Mouse (Mus musculus) CH12.LX (cell line): Measurements from ENCODE around the gene Ccdc155. TPM values are rescaled to one million over a fixed set of nuclear protein-coding genes. Genes with fewer than 3 reads are reported as not detected.

Source experiments
- DNase-seq: peaks from one replicate; pipeline ENCODE4 v3.0.0-alpha.2; 2013; ENCODE audit errors: extremely low read depth
- H3K27ac ChIP-seq: 2 replicates; pipeline ENCODE4 v1.5.1; 2012; ENCODE audit warnings: low read depth, mild to moderate bottlenecking, control low read depth, moderate library complexity; ENCODE audit not compliant: insufficient read depth
- H3K27me3 ChIP-seq: replicated peaks from 2 replicates; pipeline ENCODE3; 2012; ENCODE audit warnings: inconsistent platforms
- H3K36me3 ChIP-seq, 2 experiments: replicated peaks in 1 of 2; 2 replicates each; pipeline versions ENCODE3 to v1.6.1; 2012; ENCODE audit warnings: inconsistent platforms in 1 of 2, low read length in 1 of 2, mild to moderate bottlenecking in 1 of 2, mixed read lengths in 1 of 2, moderate library complexity in 1 of 2; ENCODE audit not compliant: control insufficient read depth in 1 of 2, insufficient read depth in 1 of 2
- H3K4me1 ChIP-seq, 2 experiments: 2 replicates each; pipeline ENCODE4 v1.6.1; 2012; ENCODE audit warnings: inconsistent platforms in 1 of 2, moderate library complexity in 1 of 2; ENCODE audit not compliant: insufficient read depth in 2 of 2, control insufficient read depth in 1 of 2
- H3K4me2 ChIP-seq: 2 replicates; pipeline ENCODE4 v1.6.1; 2012; ENCODE audit warnings: low read depth, mild to moderate bottlenecking, control low read depth; ENCODE audit not compliant: poor library complexity, insufficient read depth, severe bottlenecking
- H3K4me3 ChIP-seq, 3 experiments: fragments of 150-350 bp in 1 of 3; sonication (generic) in 1 of 3; replicated peaks in 1 of 3; 2 replicates each; pipeline versions ENCODE3 to v1.5.1; 2011 to 2012; ENCODE audit warnings: low read depth in 2 of 3, low read length in 2 of 3, mild to moderate bottlenecking in 2 of 3, moderate library complexity in 2 of 3, control low read depth in 1 of 3, improper control_type of control experiment in 1 of 3, inconsistent platforms in 1 of 3, mixed read lengths in 1 of 3; ENCODE audit not compliant: poor library complexity in 1 of 3
- H3K79me2 ChIP-seq: replicated peaks from 2 replicates; pipeline ENCODE4 v1.6.1; 2012; ENCODE audit warnings: mild to moderate bottlenecking, moderate library complexity; ENCODE audit not compliant: control insufficient read depth, poor library complexity, insufficient read depth, severe bottlenecking; ENCODE audit errors: extremely low read depth
- H3K9ac ChIP-seq: 2 replicates; pipeline ENCODE4 v1.6.1; 2012; ENCODE audit warnings: low read depth, mild to moderate bottlenecking, control low read depth, moderate library complexity; ENCODE audit not compliant: insufficient read depth
- H3K9me3 ChIP-seq: replicated peaks from 2 replicates; pipeline ENCODE3; 2012; ENCODE audit warnings: low read length, inconsistent platforms, mixed read lengths
- CHD1 ChIP-seq: IDR thresholded peaks from 2 replicates; pipeline ENCODE4 v1.6.1; 2012; ENCODE audit warnings: low read depth, low read length, improper control_type of control experiment, inconsistent platforms
- CTCF ChIP-seq, 2 experiments: IDR thresholded peaks in 1 of 2; conservative IDR thresholded peaks in 1 of 2; 2 replicates each; pipeline ENCODE4 v1.5.1; 2011 to 2012; ENCODE audit warnings: low read depth in 2 of 2, low read length in 2 of 2, improper control_type of control experiment in 1 of 2, inconsistent platforms in 1 of 2, mild to moderate bottlenecking in 1 of 2, moderate library complexity in 1 of 2
- E2F4 ChIP-seq: IDR thresholded peaks from 2 replicates; pipeline ENCODE4 v1.6.1; 2011; ENCODE audit warnings: low read depth, low read length, improper control_type of control experiment; ENCODE audit not compliant: insufficient replicate concordance
- EP300 ChIP-seq: IDR thresholded peaks from 2 replicates; pipeline ENCODE4 v1.6.1; 2011; ENCODE audit warnings: low read length, improper control_type of control experiment
- KAT2A ChIP-seq: IDR thresholded peaks from 2 replicates; pipeline ENCODE4 v1.6.1; 2012; ENCODE audit warnings: low read length, improper control_type of control experiment, inconsistent platforms; ENCODE audit not compliant: insufficient replicate concordance
- MAFK ChIP-seq: IDR thresholded peaks from 2 replicates; pipeline ENCODE4 v1.6.1; 2011; ENCODE audit warnings: low read length, improper control_type of control experiment; ENCODE audit not compliant: insufficient replicate concordance
- MAZ ChIP-seq: IDR thresholded peaks from 2 replicates; pipeline ENCODE4 v1.6.1; 2012; ENCODE audit warnings: low read depth, mild to moderate bottlenecking, inconsistent platforms, low read length, improper control_type of control experiment, moderate library complexity
- MEF2A ChIP-seq: IDR thresholded peaks from 2 replicates; pipeline ENCODE4 v1.6.1; 2014; ENCODE audit warnings: low read depth, mild to moderate bottlenecking, inconsistent platforms, low read length, improper control_type of control experiment, borderline replicate concordance
- NELFE ChIP-seq: IDR thresholded peaks from 2 replicates; pipeline ENCODE4 v1.6.1; 2011; ENCODE audit warnings: low read depth, low read length, improper control_type of control experiment
- NRF1 ChIP-seq: IDR thresholded peaks from 2 replicates; pipeline ENCODE4 v1.6.1; 2014; ENCODE audit warnings: low read depth, mild to moderate bottlenecking, inconsistent platforms, low read length, improper control_type of control experiment, moderate library complexity
- PAX5 ChIP-seq: IDR thresholded peaks from 2 replicates; pipeline ENCODE4 v1.6.1; 2012; ENCODE audit warnings: low read length, inconsistent platforms, mixed read lengths
- POLR2AphosphoS2 ChIP-seq: IDR thresholded peaks from 2 replicates; pipeline ENCODE4 v1.6.1; 2011; ENCODE audit warnings: low read depth, low read length, improper control_type of control experiment
- RCOR1 ChIP-seq: conservative IDR thresholded peaks from 2 replicates; pipeline ENCODE4 v1.6.1; 2012; ENCODE audit warnings: low read depth, mild to moderate bottlenecking, inconsistent platforms, low read length, improper control_type of control experiment
- SMC3 ChIP-seq: IDR thresholded peaks from 2 replicates; pipeline ENCODE4 v1.6.1; 2011; ENCODE audit warnings: low read depth, low read length, improper control_type of control experiment
- TCF12 ChIP-seq: IDR thresholded peaks from 2 replicates; pipeline ENCODE4 v1.6.1; 2014; ENCODE audit warnings: low read depth, mild to moderate bottlenecking, inconsistent platforms, low read length, improper control_type of control experiment
- USF1 ChIP-seq: IDR thresholded peaks from 2 replicates; pipeline ENCODE4 v1.6.1; 2014; ENCODE audit warnings: low read depth, mild to moderate bottlenecking, inconsistent platforms, low read length, improper control_type of control experiment
- ZC3H11A ChIP-seq: IDR thresholded peaks from 2 replicates; pipeline ENCODE4 v1.6.1; 2012; ENCODE audit warnings: low read depth, mild to moderate bottlenecking, inconsistent platforms, low read length, improper control_type of control experiment
- dilution Hi-C: fragments of 300-500 bp; cut with MboI; formaldehyde crosslinking; loops from 2 replicates; pipeline ENCODE4 v1.14.3; 2020; ENCODE audit warnings: low sequenced_read_pairs; ENCODE audit not compliant: extremely low pct_unique_long_range_greater_than_20kb, extremely low pct_ligation_motif_present
- in situ Hi-C: fragments of 300-500 bp; cut with MboI; formaldehyde crosslinking; loops from 3 replicates; pipeline ENCODE4 v1.14.3; 2019; ENCODE audit warnings: low sequenced_read_pairs, low pct_ligation_motif_present, low pct_unique_long_range_greater_than_20kb, mixed read lengths
- polyA plus RNA-seq: library from polyadenylated mRNA; unstranded; fragments of >175 nt; gene quantifications from 2 replicates; pipeline ENCODE4 v1.2.1, GENCODE M21; 2012; ENCODE audit warnings: low read depth; ENCODE audit not compliant: insufficient read length
- total RNA-seq, 2 experiments: library from RNA; depleted of rRNA; stranded (reverse); fragments of 300-350 nt in 1 of 2; fragments of >200 nt in 1 of 2; gene quantifications; 2 replicates each; pipeline ENCODE4 v1.2.3; 2012 to 2014

Ccdc155 gene
- total and polyA plus RNA-seq, 3 experiments, result not detected

DNA sequence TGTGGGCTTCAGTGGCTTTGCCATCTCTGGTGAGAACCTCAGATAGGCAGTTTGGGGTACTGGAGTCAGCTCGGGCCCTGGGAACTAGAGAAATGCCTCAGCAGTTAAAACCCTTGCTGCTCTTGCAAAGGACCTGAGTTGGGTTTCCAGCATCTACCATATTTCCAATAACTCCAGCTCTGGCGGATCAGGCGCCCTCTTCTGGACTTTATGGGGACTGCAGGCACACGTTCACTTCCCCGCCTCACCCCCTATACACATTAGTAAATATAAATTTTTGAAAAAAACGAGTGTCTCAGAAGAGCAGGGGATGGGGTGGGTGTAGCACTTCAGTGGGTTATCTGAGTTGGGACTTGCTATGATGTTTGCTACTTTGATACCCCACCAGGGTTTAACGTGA, 31.7 kb downstream of the Ccdc155 start:
- dilution Hi-C loops, result no loop called here

DNA sequence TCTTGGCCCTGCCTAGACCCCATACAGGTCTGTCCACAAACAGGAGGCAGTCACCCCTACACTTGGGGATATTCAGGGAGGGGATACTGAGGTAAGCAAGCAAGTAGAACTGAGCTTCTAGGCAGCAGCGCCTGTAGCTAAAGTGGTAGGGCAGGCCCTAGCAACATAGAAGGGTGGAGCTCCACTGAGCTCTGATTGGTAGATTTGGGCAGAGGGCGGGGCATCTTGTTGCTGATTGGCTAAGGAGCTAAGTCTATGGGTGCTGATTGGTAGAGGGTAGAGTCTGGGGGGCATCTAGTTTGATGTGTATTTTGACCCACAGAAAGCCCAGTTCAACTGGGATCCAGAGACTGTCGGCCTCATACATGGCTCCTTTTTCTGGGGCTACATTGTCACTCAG, 35.2 kb downstream of the Ccdc155 start:
- dilution Hi-C loops, result no loop called here
- TF ChIP-seq MEF2A, result no peak
- TF ChIP-seq KAT2A, result no peak
- no peak for TF ChIP-seq CTCF (conservative IDR thresholded peaks at IDR 0.05 in 1 of 2, IDR thresholded peaks at IDR 0.05 in 1 of 2; ENCODE audit: low read depth in 2 of 2, low read length in 2 of 2)
- no peak for TF ChIP-seq CHD1
- no peak for TF ChIP-seq EP300
- no peak for TF ChIP-seq POLR2AphosphoS2
- TF ChIP-seq RCOR1, result no peak
- TF ChIP-seq USF1, result no peak
- TF ChIP-seq MAZ, result no peak

More for the DNA sequence above, 31.7 kb downstream of the Ccdc155 start:
- H3K4me3 ChIP-seq, result no peak overlapping the region
- peaks cover 56% of the 10 kb centered on the region for H3K27me3 ChIP-seq
- TF ChIP-seq PAX5, result no peak
- TF ChIP-seq TCF12, result no peak
- TF ChIP-seq NELFE, result no peak
- TF ChIP-seq MAFK, result no peak
- no peak for TF ChIP-seq ZC3H11A
- TF ChIP-seq EP300, result no peak
- no peak for TF ChIP-seq NRF1
- peak; percentile 33 for TF ChIP-seq SMC3
- peak; percentile 42 to 61; a peak in 3 of 4 replicates for TF ChIP-seq CTCF (conservative IDR thresholded peaks at IDR 0.05 in 1 of 2, IDR thresholded peaks at IDR 0.05 in 1 of 2; ENCODE audit: low read depth in 2 of 2, low read length in 2 of 2)
- TF ChIP-seq E2F4, result no peak
- TF ChIP-seq POLR2AphosphoS2, result no peak
- TF ChIP-seq USF1, result no peak
- no peak overlapping the region for H3K4me2 ChIP-seq
- DNase-seq, result no peak
- no peaks in the 10 kb centered on the region for H3K36me3 ChIP-seq
- H3K4me1 ChIP-seq, result peaks cover 7 to 10% of the 10 kb centered on the region in 2 experiments
- in situ Hi-C loops, result no loop called here
- peaks cover 36% of the 10 kb centered on the region for H3K9me3 ChIP-seq
- no peak overlapping the region for H3K27ac ChIP-seq
- H3K79me2 ChIP-seq, result no peaks in the 10 kb centered on the region
- no peak overlapping the region for H3K9ac ChIP-seq

More for the DNA sequence above, 35.2 kb downstream of the Ccdc155 start:
- H3K79me2 ChIP-seq, result no peaks in the 10 kb centered on the region
- H3K4me3 ChIP-seq, result no peak overlapping the region
- no peaks in the 10 kb centered on the region for H3K36me3 ChIP-seq
- H3K27me3 ChIP-seq, result peaks cover 54% of the 10 kb centered on the region
- H3K4me1 ChIP-seq, result peaks cover under 1 to 2% of the 10 kb centered on the region in 2 experiments
- in situ Hi-C loops, result loop anchor here (10.0 kb wide), 1 partner anchor 135 kb away; no protein-coding TSS in a partner anchor
- H3K4me2 ChIP-seq, result no peak overlapping the region
- H3K9ac ChIP-seq, result no peak overlapping the region
- no peak for DNase-seq
- no peak overlapping the region for H3K27ac ChIP-seq
- peaks cover 36% of the 10 kb centered on the region for H3K9me3 ChIP-seq
